Mouse (Mus musculus): Measurements from ENCODE around the gene Olfr545.
A peak's percentile ranks its signal among the peaks of the same experiment; 100 is the strongest.

Olfr545 gene

GRCm38 (mm10) chr7:102478425-102478824 is 20.9 kb downstream of the Olfr545 start:
- DNase-seq: no peak

GRCm38 (mm10) chr7:102477377-102477776 is 22.0 kb downstream of the Olfr545 start:
- DNase-seq: no peak

GRCm38 (mm10) chr7:102476601-102477000 is 22.8 kb downstream of the Olfr545 start:
- DNase-seq: no peak

DNA sequence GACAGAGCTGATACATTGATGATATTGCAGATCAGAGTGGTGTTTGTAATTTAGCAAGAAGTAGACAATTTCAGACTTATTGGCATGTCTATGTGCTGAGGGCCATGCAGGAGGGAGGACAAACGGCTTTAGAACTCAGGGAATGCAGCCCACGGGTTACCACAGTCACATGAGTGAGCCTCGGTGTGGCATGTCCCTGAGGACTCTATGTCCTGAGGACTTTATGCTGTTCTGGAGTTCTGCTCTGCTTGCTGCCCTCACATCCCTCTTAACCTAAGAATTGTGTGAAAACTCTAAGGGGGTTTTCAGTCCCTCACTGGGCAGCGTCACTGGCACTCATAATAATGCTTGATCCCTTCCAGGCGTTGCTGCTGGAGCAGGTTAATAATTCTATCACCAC is 26.7 kb downstream of the Olfr545 start:
- DNase-seq: no peak

DNA sequence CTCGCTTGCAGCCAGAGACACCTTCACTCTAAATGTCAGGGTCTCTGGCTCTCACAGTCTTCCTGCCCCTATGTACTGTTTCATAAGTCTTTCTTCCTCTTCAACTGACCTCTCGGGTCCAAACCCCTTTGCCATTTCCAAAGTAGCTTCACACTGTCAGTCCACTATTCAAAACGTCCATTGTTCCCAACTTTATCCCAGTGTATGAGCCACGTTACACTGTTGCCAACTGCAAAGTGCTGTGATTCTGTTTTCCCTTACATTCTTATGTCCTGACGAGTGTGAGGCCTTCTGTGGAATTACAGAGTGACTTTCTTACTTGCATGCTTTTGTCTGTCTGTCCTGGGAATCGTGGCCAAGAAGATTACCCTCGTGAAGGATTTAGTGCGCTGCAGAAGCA is 31.8 kb downstream of the Olfr545 start:
- no peak for DNase-seq

DNA sequence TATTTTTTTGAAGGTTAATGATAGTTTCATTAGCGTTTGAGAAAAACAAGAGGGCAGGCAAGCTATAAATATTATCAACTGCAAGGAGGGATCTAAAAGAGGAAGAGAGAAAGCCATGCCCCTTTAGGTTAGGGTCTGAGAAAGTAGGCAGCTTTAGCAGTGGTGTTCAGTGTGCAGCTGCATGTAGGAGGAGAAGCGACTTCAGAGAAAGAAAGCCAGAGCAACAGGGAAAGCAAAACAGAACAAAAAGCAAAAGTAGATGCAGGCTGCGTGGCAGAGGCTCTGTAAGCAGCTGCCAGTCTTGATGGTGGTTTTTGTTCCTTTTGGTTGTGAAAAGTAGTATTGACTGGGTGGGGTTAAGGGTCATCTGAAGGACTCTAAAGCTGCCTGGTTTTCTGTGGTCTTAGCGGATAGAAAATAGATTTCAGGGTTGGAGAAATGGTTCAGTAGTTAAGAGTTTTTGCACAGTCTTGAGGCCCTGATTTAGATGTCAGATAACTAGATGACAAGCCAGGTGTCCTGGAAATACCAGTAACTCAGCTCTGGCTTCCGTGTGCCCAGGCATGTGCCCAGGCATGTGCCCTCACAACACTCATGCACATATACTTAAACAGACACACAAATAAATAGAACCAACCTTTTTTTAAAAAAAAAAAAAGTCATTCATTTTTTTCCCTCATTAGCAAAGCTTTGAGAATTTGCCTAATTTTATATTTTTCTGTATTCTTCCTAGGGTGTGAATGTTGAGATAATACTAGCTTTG is 40.6 kb downstream of the Olfr545 start:
- DNase-seq: no peak

GRCm38 (mm10) chr7:102446438-102446837 is 52.9 kb downstream of the Olfr545 start:
- no peak for DNase-seq

DNA sequence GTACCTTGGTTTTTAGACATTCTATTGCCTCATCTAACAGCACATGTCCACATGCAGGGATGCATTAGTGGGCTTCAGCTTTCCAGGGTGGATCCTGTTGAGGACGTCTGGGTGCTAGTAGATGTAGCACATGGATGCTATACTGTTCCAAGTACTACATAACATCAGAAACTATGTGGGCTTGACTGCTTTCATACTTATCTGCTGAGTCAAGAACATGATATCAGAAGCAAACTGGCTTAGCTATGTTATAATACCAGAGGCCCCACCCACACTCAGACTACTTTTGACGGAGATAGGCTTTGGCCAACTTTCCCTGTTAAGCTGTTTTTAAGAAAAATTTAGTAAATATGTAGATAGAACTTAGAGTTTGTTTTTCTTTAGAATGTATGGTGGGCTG is 55.1 kb downstream of the Olfr545 start:
- DNase-seq: no peak

- DNase-seq: no peak
Observed at GRCm38 (mm10) chr7:102442432-102442831, 56.9 kb downstream of the Olfr545 start.

DNA sequence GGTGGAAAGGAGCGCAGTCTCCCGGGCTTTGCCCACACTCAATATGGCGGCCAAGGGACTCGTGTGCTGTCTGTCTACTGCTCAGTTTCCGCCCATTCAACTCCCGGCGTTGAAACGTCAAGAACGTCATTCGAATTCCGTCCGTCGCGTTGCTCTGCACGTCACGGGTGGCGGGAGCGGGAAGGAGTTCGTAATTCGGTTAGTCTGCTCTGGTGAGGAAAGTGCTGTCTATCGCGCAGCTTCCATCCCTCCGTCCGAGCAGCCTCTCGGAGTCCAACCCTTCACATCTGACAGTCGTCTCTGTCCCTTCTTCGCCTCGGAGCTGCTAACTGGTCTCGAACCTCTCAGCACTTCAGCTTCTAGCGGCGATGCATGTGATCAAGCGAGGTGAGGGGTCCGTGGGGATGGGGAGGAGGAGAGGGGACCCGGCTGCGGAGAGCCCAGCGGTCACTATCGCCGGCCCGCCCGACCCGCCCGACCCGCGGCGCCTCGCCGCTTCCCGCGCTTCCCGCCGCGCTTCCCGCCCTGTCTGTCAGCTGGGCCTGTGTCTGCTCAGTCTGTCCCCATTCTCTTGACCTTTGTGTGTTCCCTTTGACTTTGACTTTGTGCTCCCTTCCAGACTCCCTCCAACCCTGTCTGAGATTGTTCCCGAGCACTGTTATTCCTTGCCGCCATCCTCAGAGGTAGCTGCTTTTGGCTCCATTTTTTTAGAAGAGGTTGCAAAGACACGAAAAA is 57.5 kb downstream of the Olfr545 start, which contains the start of gene Rrm1:
TSS of gene Rrm1 (plus strand) at position 39 of the 735 bp plus-strand sequence.
- peak; percentile 94 for DNase-seq
